Mouse (Mus musculus) myocyte (in vitro differentiated cells): ENCODE data around the gene Myh13. TPM values are rescaled to one million over a fixed set of nuclear protein-coding genes. Genes with fewer than 3 reads are reported as not detected.

Experiments used
- H3K27me3 ChIP-seq: one replicate; pipeline ENCODE4 v1.6.1; 2011; ENCODE audit not compliant: control insufficient read depth, insufficient read depth, insufficient read length
- H3K36me3 ChIP-seq: one replicate; pipeline ENCODE4 v1.6.1; 2011; ENCODE audit not compliant: control insufficient read depth, insufficient read depth
- H3K4me2 ChIP-seq: one replicate; pipeline ENCODE4 v1.6.1; 2011; ENCODE audit warnings: low read depth, control low read depth
- H3K4me3 ChIP-seq: one replicate; pipeline ENCODE4 v1.5.1; 2011; ENCODE audit warnings: mild to moderate bottlenecking, control low read depth, moderate library complexity
- H3K79me2 ChIP-seq: one replicate; pipeline ENCODE4 v1.6.1; 2011; ENCODE audit not compliant: control insufficient read depth, insufficient read depth
- H3ac ChIP-seq: one replicate; pipeline ENCODE4 v1.6.1; 2011; ENCODE audit not compliant: control insufficient read depth, insufficient read length
- CEBPB ChIP-seq: IDR thresholded peaks from 2 replicates; pipeline ENCODE4 v1.6.1; 2011; ENCODE audit warnings: mild to moderate bottlenecking, moderate library complexity; ENCODE audit not compliant: poor library complexity, insufficient read depth, severe bottlenecking
- E2F4 ChIP-seq: IDR thresholded peaks from one replicate; pipeline ENCODE4 v1.6.1; 2011; ENCODE audit warnings: mild to moderate bottlenecking, control low read depth, moderate library complexity; ENCODE audit not compliant: insufficient read depth
- MAX ChIP-seq: IDR thresholded peaks from one replicate; pipeline ENCODE4 v1.6.1; 2011; ENCODE audit warnings: low read depth, mild to moderate bottlenecking, control low read depth
- MYOD1 ChIP-seq, 3 experiments: IDR thresholded peaks; one replicate each; pipeline ENCODE4 v1.6.1; 2011; ENCODE audit warnings: control low read depth in 2 of 3, low read depth in 2 of 3, mild to moderate bottlenecking in 2 of 3, moderate library complexity in 1 of 3; ENCODE audit not compliant: insufficient read length in 2 of 3, control insufficient read depth in 1 of 3
- MYOG ChIP-seq, 3 experiments: IDR thresholded peaks; one replicate each; pipeline ENCODE4 v1.6.1; 2011; ENCODE audit warnings: control low read depth in 2 of 3, low read depth in 2 of 3, mild to moderate bottlenecking in 2 of 3; ENCODE audit not compliant: insufficient read length in 2 of 3, control insufficient read depth in 1 of 3, insufficient read depth in 1 of 3
- POLR2A ChIP-seq: IDR thresholded peaks from one replicate; pipeline ENCODE4 v1.6.1; 2011; ENCODE audit warnings: low read depth, mild to moderate bottlenecking, control low read depth, moderate library complexity; ENCODE audit not compliant: insufficient read length
- POLR2AphosphoS2 ChIP-seq: IDR thresholded peaks from one replicate; pipeline ENCODE4 v1.6.1; 2011; ENCODE audit warnings: low read depth, control low read depth; ENCODE audit not compliant: insufficient read length
- REST ChIP-seq: IDR thresholded peaks from one replicate; pipeline ENCODE4 v1.6.1; 2011; ENCODE audit warnings: mild to moderate bottlenecking, control low read depth, moderate library complexity; ENCODE audit not compliant: insufficient read depth, insufficient read length
- SRF ChIP-seq: IDR thresholded peaks from one replicate; pipeline ENCODE4 v1.6.1; 2011; ENCODE audit warnings: low read depth; ENCODE audit not compliant: control insufficient read depth, insufficient read length
- TCF12 ChIP-seq: IDR thresholded peaks from one replicate; pipeline ENCODE4 v1.6.1; 2011; ENCODE audit warnings: mild to moderate bottlenecking, control low read depth; ENCODE audit not compliant: poor library complexity, insufficient read depth, severe bottlenecking
- TCF3 ChIP-seq: IDR thresholded peaks from one replicate; pipeline ENCODE4 v1.6.1; 2011; ENCODE audit warnings: low read depth, control low read depth; ENCODE audit not compliant: insufficient read length
- USF1 ChIP-seq: IDR thresholded peaks from one replicate; pipeline ENCODE4 v1.6.1; 2011; ENCODE audit warnings: low read depth, mild to moderate bottlenecking, control low read depth, moderate library complexity
- polyA plus RNA-seq: library from polyadenylated mRNA; unstranded; fragments of >200 nt; fragmentation: generic; extraction: Trizol; gene quantifications from one replicate; pipeline ENCODE4 v1.2.1, GENCODE M21; 2012; ENCODE audit warnings: missing spikeins

Gene Myh13
- polyA plus RNA-seq, 1 experiment, result 0.22 TPM

DNA sequence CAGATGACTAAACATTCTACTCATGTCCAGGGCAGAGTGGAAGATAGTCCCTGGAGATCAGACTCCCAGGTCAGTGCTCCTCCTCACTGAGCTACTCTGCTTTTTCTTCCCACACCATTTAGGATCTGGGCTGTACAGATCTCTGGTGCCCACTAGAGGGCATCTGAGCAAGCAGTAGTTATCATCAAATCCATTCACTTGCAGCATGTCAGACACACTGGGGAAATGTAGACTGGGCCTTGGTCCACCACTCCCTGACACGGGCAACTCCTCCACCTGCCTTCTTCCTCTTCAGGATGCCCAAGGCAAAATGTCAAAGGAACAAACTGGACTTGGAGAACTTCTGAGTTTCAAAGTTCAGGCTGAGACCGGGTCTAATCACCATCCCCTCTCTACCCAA lies 51.9 kb downstream of the Myh13 start:
- no peaks in the 10 kb centered on the region for H3K27me3 ChIP-seq
- H3K36me3 ChIP-seq, result no peaks in the 10 kb centered on the region
- no peak overlapping the region for H3K4me3 ChIP-seq
- TF ChIP-seq USF1, result no peak
- no peak for TF ChIP-seq TCF3
- TF ChIP-seq POLR2AphosphoS2, result no peak
- TF ChIP-seq POLR2A, result no peak
- no peak overlapping the region for H3K4me2 ChIP-seq
- no peaks in the 10 kb centered on the region for H3K79me2 ChIP-seq
- no peak overlapping the region for H3ac ChIP-seq

DNA sequence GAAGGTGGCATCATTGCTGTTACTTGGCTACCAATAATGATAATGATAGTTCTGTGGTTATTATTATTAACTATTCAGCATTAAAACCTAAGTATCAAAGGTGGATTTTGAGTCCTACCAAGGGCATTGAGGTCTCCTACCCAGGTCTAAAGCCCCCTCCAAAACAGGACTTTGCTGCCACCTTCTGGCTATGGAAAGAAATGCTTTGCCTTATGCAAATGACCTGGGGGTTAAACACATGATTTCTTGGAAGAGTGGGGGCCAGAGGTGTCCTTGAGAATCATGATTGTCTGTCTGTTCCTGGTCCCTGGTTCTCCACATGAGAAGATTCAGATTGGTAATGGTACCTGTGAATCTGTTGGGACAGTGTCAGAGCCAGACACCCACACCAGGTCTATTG lies 54.9 kb downstream of the Myh13 start:
- H3K4me3 ChIP-seq, result no peak overlapping the region
- H3K4me2 ChIP-seq, result no peak overlapping the region
- no peaks in the 10 kb centered on the region for H3K79me2 ChIP-seq
- no peak for TF ChIP-seq MYOG (IDR thresholded peaks at IDR 0.05; ENCODE audit: control insufficient read depth in 1 of 3, insufficient read depth in 1 of 3, insufficient read length in 2 of 3, low read depth in 2 of 3)
- TF ChIP-seq TCF3, result no peak
- no peak overlapping the region for H3ac ChIP-seq
- no peaks in the 10 kb centered on the region for H3K27me3 ChIP-seq
- H3K36me3 ChIP-seq, result no peaks in the 10 kb centered on the region

DNA sequence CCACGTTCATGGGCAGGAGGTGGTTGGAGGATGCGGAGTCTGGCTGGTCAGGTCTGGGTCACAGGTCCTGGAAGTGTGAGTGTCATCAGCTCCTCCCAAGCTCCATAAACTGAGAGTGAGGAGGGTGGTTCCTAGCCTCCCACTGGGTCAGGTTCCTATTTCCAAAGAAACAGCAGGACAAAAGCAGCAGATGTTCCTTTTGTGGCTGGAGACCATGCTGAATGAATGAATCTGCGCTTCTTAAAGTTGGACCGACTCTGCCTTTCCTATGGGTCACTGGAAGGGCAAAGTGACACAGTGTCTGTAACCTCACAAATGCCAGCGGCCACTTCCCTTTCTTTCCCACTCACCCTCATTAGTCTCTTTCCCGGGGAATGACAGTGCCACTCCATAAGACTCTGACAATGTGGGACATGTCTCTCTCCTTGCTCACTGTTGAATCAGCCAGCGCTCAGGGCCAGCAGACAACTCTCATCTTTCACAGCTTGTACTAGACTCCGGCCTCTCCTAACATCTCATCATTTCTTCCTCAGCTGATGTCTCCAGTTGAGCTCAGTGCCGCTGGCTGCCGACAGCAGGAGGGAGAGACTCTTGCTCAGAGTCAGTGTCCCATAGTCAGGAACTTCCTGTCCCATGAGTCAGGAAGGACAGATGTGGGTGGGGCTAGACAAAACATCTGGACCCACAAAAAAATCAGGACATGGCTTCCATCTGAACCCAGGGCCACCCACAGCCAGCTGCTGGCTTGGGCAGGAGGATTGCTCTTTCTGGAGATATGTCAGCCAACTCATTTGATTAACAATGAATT lies 58.4 kb downstream of the Myh13 start:
- TF ChIP-seq MYOG (IDR thresholded peaks at IDR 0.05; ENCODE audit: control insufficient read depth in 1 of 3, insufficient read depth in 1 of 3, insufficient read length in 2 of 3, low read depth in 2 of 3) (no peak), E2F4 (no peak), SRF (no peak), POLR2A (no peak), POLR2AphosphoS2 (no peak), USF1 (no peak), TCF12 (no peak), TCF3 (no peak), CEBPB (no peak), MYOD1 (IDR thresholded peaks at IDR 0.05; ENCODE audit: control insufficient read depth in 1 of 3, insufficient read length in 2 of 3, low read depth in 2 of 3) (no peak), REST (no peak), MAX (no peak)
- Histone ChIP-seq H3K4me2 (no peak overlapping the region), H3K27me3 (no peaks in the 10 kb centered on the region), H3K4me3 (no peak overlapping the region), H3K79me2 (no peaks in the 10 kb centered on the region), H3ac (no peak overlapping the region), H3K36me3 (no peaks in the 10 kb centered on the region)

DNA sequence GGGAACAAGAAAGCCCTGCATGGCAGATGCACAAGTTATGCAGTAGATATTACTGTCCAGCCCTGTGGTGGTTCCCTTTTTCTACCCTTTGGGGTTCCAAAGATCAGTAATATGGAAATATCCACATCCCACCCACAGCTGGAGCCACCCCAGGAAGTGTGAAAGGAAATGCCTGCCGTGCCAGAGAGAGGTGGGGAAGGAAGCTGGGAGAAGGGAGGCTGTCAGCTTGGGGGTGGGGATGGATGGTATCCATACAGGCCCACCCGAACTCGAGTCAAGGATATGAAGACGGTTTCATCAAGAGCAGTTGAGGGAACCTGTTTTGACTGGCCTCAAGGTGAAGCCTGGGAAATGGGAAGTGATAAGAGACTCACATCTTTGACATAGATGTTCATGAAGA lies 60.4 kb downstream of the Myh13 start:
- no peaks in the 10 kb centered on the region for H3K79me2 ChIP-seq
- no peak for TF ChIP-seq E2F4
- TF ChIP-seq CEBPB, result no peak
- TF ChIP-seq REST, result no peak
- TF ChIP-seq TCF3, result no peak
- TF ChIP-seq TCF12, result no peak
- TF ChIP-seq POLR2A, result no peak
- TF ChIP-seq USF1, result no peak
- no peak for TF ChIP-seq SRF
- TF ChIP-seq MAX, result no peak
- TF ChIP-seq MYOD1 (IDR thresholded peaks at IDR 0.05; ENCODE audit: control insufficient read depth in 1 of 3, insufficient read length in 2 of 3, low read depth in 2 of 3), result no peak
- TF ChIP-seq POLR2AphosphoS2, result no peak
- TF ChIP-seq MYOG (IDR thresholded peaks at IDR 0.05; ENCODE audit: control insufficient read depth in 1 of 3, insufficient read depth in 1 of 3, insufficient read length in 2 of 3, low read depth in 2 of 3), result no peak
- H3ac ChIP-seq, result no peak overlapping the region
- no peaks in the 10 kb centered on the region for H3K36me3 ChIP-seq
- no peak overlapping the region for H3K4me3 ChIP-seq
- H3K27me3 ChIP-seq, result no peaks in the 10 kb centered on the region
- H3K4me2 ChIP-seq, result no peak overlapping the region

DNA sequence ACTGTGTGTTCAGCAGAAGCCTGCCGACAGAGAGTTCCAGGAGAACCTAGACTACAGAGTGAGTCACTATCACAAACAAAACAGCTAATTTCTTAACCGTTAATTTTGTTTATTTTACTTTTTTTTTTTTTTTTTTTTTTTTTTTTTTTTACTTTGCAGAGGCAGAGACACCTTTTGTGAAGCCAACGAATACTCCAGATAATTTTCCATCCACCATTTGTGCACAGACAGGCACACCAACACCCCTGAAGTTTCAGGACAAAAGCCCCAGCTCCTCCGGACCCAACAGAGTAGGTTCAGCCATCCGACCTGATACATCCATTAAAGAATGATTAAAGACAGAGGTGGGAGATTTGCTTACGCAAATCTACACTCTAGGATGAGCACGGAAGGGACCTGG lies 63.2 kb downstream of the Myh13 start:
- H3K4me2 ChIP-seq, result no peak overlapping the region
- H3K36me3 ChIP-seq, result no peaks in the 10 kb centered on the region
- H3K27me3 ChIP-seq, result no peaks in the 10 kb centered on the region
- H3ac ChIP-seq, result no peak overlapping the region
- TF ChIP-seq TCF3 (no peak), TCF12 (no peak), MYOG (IDR thresholded peaks at IDR 0.05; ENCODE audit: control insufficient read depth in 1 of 3, insufficient read depth in 1 of 3, insufficient read length in 2 of 3, low read depth in 2 of 3) (no peak), CEBPB (no peak), MYOD1 (IDR thresholded peaks at IDR 0.05; ENCODE audit: control insufficient read depth in 1 of 3, insufficient read length in 2 of 3, low read depth in 2 of 3) (no peak)
- H3K79me2 ChIP-seq, result no peaks in the 10 kb centered on the region
- no peak overlapping the region for H3K4me3 ChIP-seq
